Mouse (Mus musculus) midbrain, postnatal 0 days (tissue): ENCODE measurements around the gene Sec16b. TPM values are rescaled to one million over a fixed set of nuclear protein-coding genes. Genes with fewer than 3 reads are reported as not detected.

Experiments
- ATAC-seq: fragments of 200-750 bp; cut with Nextera tagmentation; 2 replicates; pipeline ENCODE4 v1.8.0; 2017; ENCODE audit warnings: moderate number of reproducible peaks, mild to moderate bottlenecking, moderate TSS enrichment, moderate library complexity; ENCODE audit not compliant: low FRiP score
- DNase-seq: peaks from one replicate; pipeline ENCODE4 v3.0.0-alpha.2; 2015; ENCODE audit warnings: low spot score
- H3K27ac ChIP-seq: fragments of 300-500 bp; sonication (generic); 2 replicates; pipeline ENCODE4 v1.5.1; 2014; ENCODE audit warnings: low read depth, mild to moderate bottlenecking, low read length, mixed read lengths
- H3K27me3 ChIP-seq: fragments of 300-500 bp; sonication (generic); 2 replicates; pipeline ENCODE4 v1.6.1; 2014; ENCODE audit warnings: low read length, control low read depth, mixed read lengths; ENCODE audit not compliant: insufficient read depth
- H3K36me3 ChIP-seq: fragments of 300-500 bp; sonication (generic); 2 replicates; pipeline ENCODE4 v1.6.1; 2014; ENCODE audit warnings: low read length, control low read depth, mixed read lengths; ENCODE audit not compliant: insufficient read depth
- H3K4me1 ChIP-seq: fragments of 300-500 bp; sonication (generic); 2 replicates; pipeline ENCODE4 v1.6.1; 2014; ENCODE audit warnings: mild to moderate bottlenecking, control low read depth, antibody characterized with exemption, low read length, mixed read lengths; ENCODE audit not compliant: insufficient read depth
- H3K4me2 ChIP-seq: fragments of 300-500 bp; sonication (generic); 2 replicates; pipeline ENCODE4 v1.6.1; 2014; ENCODE audit warnings: low read depth, mild to moderate bottlenecking, low read length, mixed read lengths; ENCODE audit not compliant: poor library complexity, severe bottlenecking
- H3K4me3 ChIP-seq: fragments of 300-500 bp; sonication (generic); 2 replicates; pipeline ENCODE4 v1.5.1; 2014; ENCODE audit warnings: low read depth, mild to moderate bottlenecking, low read length, moderate library complexity
- H3K9ac ChIP-seq: fragments of 300-500 bp; sonication (generic); replicated peaks from 2 replicates; pipeline ENCODE4 v1.6.1; 2014; ENCODE audit warnings: mild to moderate bottlenecking, low read length, moderate library complexity, mixed read lengths; ENCODE audit not compliant: poor library complexity, severe bottlenecking
- H3K9me3 ChIP-seq: fragments of 300-500 bp; sonication (generic); 2 replicates; pipeline ENCODE4 v1.6.1; 2016; ENCODE audit warnings: low read length, control low read depth
- CTCF ChIP-seq: IDR thresholded peaks from 2 replicates; pipeline ENCODE4 v1.5.1; 2016; ENCODE audit warnings: antibody characterized with exemption, mild to moderate bottlenecking
- WGBS: fragments of 180-500 bp; shearing (Covaris S2); extraction: QIAGEN DNeasy Blood & Tissue Kit; methylation state at CpG from one replicate; pipeline ENCODE4 v1.1.7; 2014; 5-methylcytosine and 5-hydroxymethylcytosine counted together
- polyA plus RNA-seq: library from polyadenylated mRNA; unstranded; fragments of >200 nt; fragmentation: Nextera tagmentation; extraction: Ambion mirVana; gene quantifications from 2 replicates; pipeline ENCODE4 v1.2.1, GENCODE M21; 2015
- total RNA-seq: library from RNA; depleted of rRNA; stranded (reverse); fragments of >200 nt; gene quantifications from 2 replicates; pipeline ENCODE4 v1.2.3, GENCODE M21; 2014

Gene Sec16b
- total and polyA plus RNA-seq, 2 experiments from 2014 or later: 0.30 to 0.49 TPM

GRCm38 (mm10) chr1:157516838-157517808 lies 10.6 kb downstream of the Sec16b start:
- Histone ChIP-seq H3K27ac (no peak overlapping the region), H3K36me3 (no peaks in the 10 kb centered on the region), H3K9me3 (no peaks in the 10 kb centered on the region), H3K4me3 (no peak overlapping the region), H3K4me1 (no peaks in the 10 kb centered on the region), H3K27me3 (no peaks in the 10 kb centered on the region), H3K4me2 (no peak overlapping the region), H3K9ac (no peak overlapping the region)
- DNase-seq: no peak
- ATAC-seq: no peak
- no peak for TF ChIP-seq CTCF
- 80% methylated on average over 8 of the region's 8 CpGs for WGBS

GRCm38 (mm10) chr1:157518111-157518523 lies 11.6 kb downstream of the Sec16b start:
- H3K27me3 ChIP-seq: no peaks in the 10 kb centered on the region
- ATAC-seq (peak; percentile 41; the same call in 1 of the 2 replicates), DNase-seq (peak; percentile 86)
- H3K36me3 ChIP-seq: no peaks in the 10 kb centered on the region
- no peak overlapping the region for H3K4me2 ChIP-seq
- no peak overlapping the region for H3K27ac ChIP-seq
- H3K4me1 ChIP-seq: no peaks in the 10 kb centered on the region
- no peaks in the 10 kb centered on the region for H3K9me3 ChIP-seq
- H3K4me3 ChIP-seq: no peak overlapping the region
- no peak overlapping the region for H3K9ac ChIP-seq
- 37% methylated on average over 4 of the region's 4 CpGs for WGBS
- TF ChIP-seq CTCF: no peak

- H3K27me3 ChIP-seq: no peaks in the 10 kb centered on the region
- DNase-seq (peak; percentile 12), ATAC-seq (no peak)
- no peak overlapping the region for H3K27ac ChIP-seq
- H3K4me3 ChIP-seq: no peak overlapping the region
- no peaks in the 10 kb centered on the region for H3K36me3 ChIP-seq
- H3K4me2 ChIP-seq: no peak overlapping the region
- no peaks in the 10 kb centered on the region for H3K9me3 ChIP-seq
- TF ChIP-seq CTCF: no peak
- H3K4me1 ChIP-seq: no peaks in the 10 kb centered on the region
- 68% methylated on average over 2 of the region's 2 CpGs for WGBS
- H3K9ac ChIP-seq: no peak overlapping the region
Measured at GRCm38 (mm10) chr1:157519396-157519795, 12.9 kb downstream of the Sec16b start.

- WGBS: 91% methylated on average over 5 of the region's 5 CpGs
- H3K27me3 ChIP-seq: no peaks in the 10 kb centered on the region
Measured at GRCm38 (mm10) chr1:157522322-157522721, 15.8 kb downstream of the Sec16b start.

GRCm38 (mm10) chr1:157524775-157525174 lies 18.2 kb downstream of the Sec16b start:
- 74% methylated on average over 7 of the region's 7 CpGs for WGBS
- Histone ChIP-seq H3K9me3 (no peaks in the 10 kb centered on the region), H3K4me1 (no peaks in the 10 kb centered on the region), H3K9ac (no peak overlapping the region), H3K27me3 (no peaks in the 10 kb centered on the region), H3K4me3 (no peak overlapping the region), H3K27ac (no peak overlapping the region), H3K36me3 (no peaks in the 10 kb centered on the region), H3K4me2 (no peak overlapping the region)
- ATAC-seq (no peak), DNase-seq (no peak)
- no peak for TF ChIP-seq CTCF

More at GRCm38 (mm10) chr1:157522322-157522721, 15.8 kb downstream of the Sec16b start:
- H3K9me3 ChIP-seq: no peaks in the 10 kb centered on the region
- no peak for TF ChIP-seq CTCF
- no peak overlapping the region for H3K27ac ChIP-seq
- H3K4me3 ChIP-seq: no peak overlapping the region
- no peak for ATAC-seq
- no peak for DNase-seq
- no peak overlapping the region for H3K9ac ChIP-seq
- no peaks in the 10 kb centered on the region for H3K36me3 ChIP-seq
- H3K4me2 ChIP-seq: no peak overlapping the region
- H3K4me1 ChIP-seq: no peaks in the 10 kb centered on the region

GRCm38 (mm10) chr1:157525692-157526354 lies 19.3 kb downstream of the Sec16b start:
- Histone ChIP-seq H3K4me1 (no peaks in the 10 kb centered on the region), H3K4me2 (no peak overlapping the region), H3K27ac (no peak overlapping the region), H3K9me3 (no peaks in the 10 kb centered on the region), H3K27me3 (no peaks in the 10 kb centered on the region), H3K9ac (no peak overlapping the region), H3K4me3 (no peak overlapping the region), H3K36me3 (no peaks in the 10 kb centered on the region)
- ATAC-seq: no peak
- 91% methylated on average over 16 of the region's 16 CpGs for WGBS
- DNase-seq: no peak
- no peak for TF ChIP-seq CTCF
